Mouse (Mus musculus) intestine, embryonic 14.5 days (tissue): ENCODE results near the gene Lsm14a. TPM values are rescaled to one million over a fixed set of nuclear protein-coding genes. Genes with fewer than 3 reads are reported as not detected.

Source experiments
- ATAC-seq: fragments of 200-750 bp; cut with Nextera tagmentation; replicated peaks from 2 replicates; pipeline ENCODE4 v1.8.0; 2017; ENCODE audit warnings: low read depth, moderate number of reproducible peaks, moderate TSS enrichment, moderate library complexity; ENCODE audit not compliant: low FRiP score, low TSS enrichment
- DNase-seq: peaks from one replicate; pipeline ENCODE4 v3.0.0-alpha.2; 2018; ENCODE audit warnings: low spot score
- H3K27ac ChIP-seq: fragments of 300-500 bp; sonication (generic); 2 replicates; pipeline ENCODE4 v1.5.1; 2014; ENCODE audit warnings: low read depth, mild to moderate bottlenecking, control low read depth
- H3K27me3 ChIP-seq: fragments of 300-500 bp; sonication (generic); replicated peaks from 2 replicates; pipeline ENCODE4 v1.6.1; 2014; ENCODE audit warnings: low read length, control low read depth; ENCODE audit not compliant: control insufficient read depth, insufficient read depth
- H3K36me3 ChIP-seq: fragments of 300-500 bp; sonication (generic); 2 replicates; pipeline ENCODE4 v1.6.1; 2014; ENCODE audit warnings: low read length, control low read depth; ENCODE audit not compliant: control insufficient read depth, insufficient read depth
- H3K4me1 ChIP-seq: fragments of 300-500 bp; sonication (generic); replicated peaks from 2 replicates; pipeline ENCODE4 v1.6.1; 2014; ENCODE audit warnings: low read length, control low read depth, mixed read lengths; ENCODE audit not compliant: control insufficient read depth, insufficient read depth
- H3K4me2 ChIP-seq: fragments of 300-500 bp; sonication (generic); 2 replicates; pipeline ENCODE4 v1.6.1; 2014; ENCODE audit warnings: low read length
- H3K4me3 ChIP-seq: fragments of 300-500 bp; sonication (generic); 2 replicates; pipeline ENCODE4 v1.5.1; 2014; ENCODE audit warnings: low read depth, low read length, control low read depth, mixed read lengths
- H3K9ac ChIP-seq: fragments of 300-500 bp; sonication (generic); 2 replicates; pipeline ENCODE4 v1.6.1; 2014; ENCODE audit warnings: mild to moderate bottlenecking, low read length
- H3K9me3 ChIP-seq: fragments of 300-500 bp; sonication (generic); 2 replicates; pipeline ENCODE4 v1.6.1; 2016; ENCODE audit warnings: low read length, control low read depth; ENCODE audit not compliant: control insufficient read depth
- WGBS: fragments of 180-500 bp; shearing (Covaris S2); extraction: QIAGEN DNeasy Blood & Tissue Kit; methylation state at CpG from one replicate; pipeline ENCODE4 v1.1.7; 2014; 5-methylcytosine and 5-hydroxymethylcytosine counted together
- polyA plus RNA-seq: library from polyadenylated mRNA; unstranded; fragments of >200 nt; fragmentation: Nextera tagmentation; extraction: Ambion mirVana; gene quantifications from 2 replicates; pipeline ENCODE4 v1.2.1, GENCODE M21; 2014

The Lsm14a gene
- polyA plus RNA-seq, 1 experiment from 2014 or later: 53.1 TPM

DNA sequence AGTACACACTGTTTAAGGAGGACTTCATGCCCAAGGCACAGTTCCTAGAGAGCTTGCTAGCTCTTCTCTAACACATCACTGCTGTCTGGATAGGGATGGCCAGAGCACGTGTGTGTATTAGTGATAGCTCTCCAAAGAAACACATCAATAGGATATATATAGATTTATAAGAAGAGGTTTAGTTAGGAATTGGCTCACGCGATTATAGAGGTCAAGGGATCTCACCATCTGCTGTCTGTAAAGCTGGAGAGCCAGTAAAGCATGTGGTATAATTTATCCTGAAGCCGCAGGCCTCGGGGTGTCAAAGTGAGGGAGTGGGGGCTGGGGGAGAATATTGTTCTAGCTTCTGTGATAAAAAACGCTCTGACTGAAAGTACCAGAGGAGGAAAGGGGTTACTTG lies 2.6 kb upstream of the Lsm14a start:
- no peaks in the 10 kb centered on the region for H3K9me3 ChIP-seq
- no peaks in the 10 kb centered on the region for H3K27me3 ChIP-seq
- no peak overlapping the region for H3K9ac ChIP-seq
- 0 out of 2 replicates have a peak, but pooled peaks cover 3% of the 10 kb centered on the region for H3K4me1 ChIP-seq
- no peak overlapping the region for H3K27ac ChIP-seq
- H3K36me3 ChIP-seq: no peaks in the 10 kb centered on the region
- H3K4me3 ChIP-seq: no peak overlapping the region
- ATAC-seq (no peak), DNase-seq (peak; percentile 27)
- no peak overlapping the region for H3K4me2 ChIP-seq
- 67% methylated on average over 6 of the region's 6 CpGs for WGBS

DNA sequence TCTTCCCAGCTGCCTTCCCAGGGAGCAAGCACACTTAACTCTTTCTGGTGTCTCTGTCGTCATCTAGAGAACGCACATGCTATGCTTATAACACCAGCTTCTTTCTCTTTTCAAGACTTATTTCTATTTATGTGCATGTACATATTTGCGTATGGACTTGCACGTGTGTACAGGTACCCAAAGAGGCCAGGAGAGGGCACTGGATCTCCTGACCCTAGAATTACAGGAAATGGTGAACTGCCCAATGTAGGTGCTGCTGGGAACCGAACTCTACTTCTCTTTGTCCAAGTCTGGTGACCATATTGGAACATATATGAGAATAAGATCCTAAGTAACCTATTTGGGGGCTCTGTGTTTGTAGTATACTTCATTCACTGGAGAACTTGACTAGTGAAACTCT lies 1.5 kb upstream of the Lsm14a start:
- DNase-seq: peak; percentile 36
- no peak for ATAC-seq
- H3K4me2 ChIP-seq: no peak overlapping the region
- no peaks in the 10 kb centered on the region for H3K27me3 ChIP-seq
- H3K4me3 ChIP-seq: no peak overlapping the region
- H3K9me3 ChIP-seq: no peaks in the 10 kb centered on the region
- H3K27ac ChIP-seq: no peak overlapping the region
- peaks cover 3% of the 10 kb centered on the region; the same call in 1 of the 2 replicates for H3K4me1 ChIP-seq
- 81% methylated on average over 5 of the region's 5 CpGs for WGBS
- H3K9ac ChIP-seq: no peak overlapping the region
- no peaks in the 10 kb centered on the region for H3K36me3 ChIP-seq

- no peak overlapping the region for H3K4me2 ChIP-seq
- ATAC-seq: no peak
- no peak overlapping the region for H3K4me3 ChIP-seq
- no peak overlapping the region for H3K27ac ChIP-seq
- no peaks in the 10 kb centered on the region for H3K36me3 ChIP-seq
- 83% methylated on average over 2 of the region's 2 CpGs for WGBS
- no peaks in the 10 kb centered on the region for H3K9me3 ChIP-seq
- no peaks in the 10 kb centered on the region for H3K27me3 ChIP-seq
- H3K9ac ChIP-seq: no peak overlapping the region
- peaks cover 3% of the 10 kb centered on the region; the same call in 1 of the 2 replicates for H3K4me1 ChIP-seq
- DNase-seq: no peak
These were observed 976 bp upstream of the Lsm14a start for GRCm38 (mm10) chr7:34394091-34394490.

DNA sequence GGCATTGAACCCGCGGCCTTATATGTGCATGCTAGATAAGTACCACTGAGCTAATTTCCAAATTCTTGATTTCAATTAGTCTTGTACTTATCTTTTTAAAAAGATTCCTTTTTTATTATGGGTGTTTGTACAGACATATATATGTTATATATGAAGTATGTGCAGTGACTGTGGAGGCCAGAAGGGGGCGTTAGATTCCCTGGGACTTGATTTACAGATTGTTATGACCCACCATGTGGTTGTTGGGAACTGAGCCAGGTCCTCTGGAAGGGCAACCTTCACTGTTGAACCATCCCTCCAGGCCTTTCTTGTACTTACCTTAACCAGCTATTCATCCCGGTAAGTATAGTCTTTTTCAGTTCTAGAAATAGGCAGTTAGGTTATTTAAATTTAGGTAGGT lies 780 bp downstream of the Lsm14a start:
- Histone ChIP-seq H3K9ac (no peak overlapping the region), H3K9me3 (no peaks in the 10 kb centered on the region), H3K4me3 (no peak overlapping the region), H3K36me3 (no peaks in the 10 kb centered on the region), H3K27ac (no peak overlapping the region), H3K4me1 (peaks cover 11% of the 10 kb centered on the region), H3K27me3 (no peaks in the 10 kb centered on the region), H3K4me2 (no peak overlapping the region)
- ATAC-seq (no peak), DNase-seq (no peak)
- 67% methylated on average over 4 of the region's 4 CpGs for WGBS

DNA sequence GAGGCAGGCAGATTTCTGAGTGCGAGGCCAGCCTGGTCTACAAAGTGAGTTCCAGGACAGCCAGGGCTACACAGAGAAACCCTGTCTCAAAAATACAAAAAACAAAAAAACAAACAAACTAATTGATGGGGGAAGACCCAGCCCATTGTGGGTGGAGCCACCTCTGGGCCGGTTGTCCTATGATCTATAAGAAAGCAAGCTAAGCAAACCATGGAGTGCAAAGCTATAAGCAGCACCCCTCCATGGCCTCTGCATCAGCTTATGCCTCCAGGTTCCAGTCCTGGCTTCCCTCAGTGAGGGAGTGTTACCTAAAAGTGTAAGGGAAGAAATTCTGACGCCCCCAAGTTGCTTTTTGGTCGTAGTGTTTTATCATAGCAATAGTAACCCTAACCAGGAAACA lies 1.4 kb downstream of the Lsm14a start:
- Histone ChIP-seq H3K27ac (no peak overlapping the region), H3K4me1 (peaks cover 17% of the 10 kb centered on the region), H3K27me3 (no peaks in the 10 kb centered on the region), H3K9ac (no peak overlapping the region), H3K4me3 (no peak overlapping the region), H3K4me2 (no peak overlapping the region), H3K9me3 (no peaks in the 10 kb centered on the region), H3K36me3 (no peaks in the 10 kb centered on the region)
- DNase-seq: no peak
- 79% methylated on average over 4 of the region's 4 CpGs for WGBS
- no peak for ATAC-seq

DNA sequence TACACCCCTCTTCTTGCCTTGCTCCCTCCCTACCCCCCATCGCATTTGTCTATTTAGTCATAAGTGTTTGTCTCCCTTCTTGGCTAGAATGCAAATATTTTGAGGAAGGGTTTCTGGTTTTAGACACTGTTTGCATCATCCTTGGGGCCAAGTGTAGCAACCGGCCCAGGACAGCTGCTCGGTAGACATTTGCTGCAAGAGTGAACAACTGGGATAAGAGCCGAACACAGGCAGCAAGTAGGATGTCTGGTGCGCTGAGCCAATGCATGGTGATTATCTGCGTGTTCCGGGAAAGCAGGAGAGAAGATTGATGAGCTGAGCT lies 2.3 kb downstream of the Lsm14a start:
- Histone ChIP-seq H3K36me3 (no peaks in the 10 kb centered on the region), H3K27ac (peak overlapping the region; percentile 99; the same call in 1 of the 2 replicates), H3K9ac (peak overlapping the region; percentile 99), H3K4me3 (peak overlapping the region; percentile 93; the same call in 1 of the 2 replicates), H3K9me3 (no peaks in the 10 kb centered on the region), H3K27me3 (no peaks in the 10 kb centered on the region), H3K4me1 (peaks cover 22% of the 10 kb centered on the region), H3K4me2 (peak overlapping the region; percentile 80)
- DNase-seq (no peak), ATAC-seq (no peak)
- 41% methylated on average over 7 of the region's 7 CpGs for WGBS

GRCm38 (mm10) chr7:34390111-34390833 lies 2.8 kb downstream of the Lsm14a start:
- WGBS: 6% methylated on average over 18 of the region's 18 CpGs
- Histone ChIP-seq H3K4me1 (peaks cover 22% of the 10 kb centered on the region), H3K4me2 (peak overlapping the region; percentile 80), H3K27me3 (no peaks in the 10 kb centered on the region), H3K27ac (peak overlapping the region; percentile 99), H3K9me3 (no peaks in the 10 kb centered on the region), H3K4me3 (peak overlapping the region; percentile 93), H3K9ac (peak overlapping the region; percentile 99), H3K36me3 (no peaks in the 10 kb centered on the region)
- no peak for DNase-seq
- no peak for ATAC-seq

GRCm38 (mm10) chr7:34389277-34390085 lies 3.6 kb downstream of the Lsm14a start:
- H3K36me3 ChIP-seq: no peaks in the 10 kb centered on the region
- H3K4me1 ChIP-seq: peaks cover 22% of the 10 kb centered on the region
- DNase-seq (peak; percentile 96), ATAC-seq (peak; percentile 95)
- peak overlapping the region; percentile 99 for H3K27ac ChIP-seq
- no peaks in the 10 kb centered on the region for H3K9me3 ChIP-seq
- peak overlapping the region; percentile 93 for H3K4me3 ChIP-seq
- H3K27me3 ChIP-seq: no peaks in the 10 kb centered on the region
- peak overlapping the region; percentile 99 for H3K9ac ChIP-seq
- H3K4me2 ChIP-seq: peak overlapping the region; percentile 84
- WGBS: under 1% methylated on average over 87 of the region's 100 CpGs
